Mouse (Mus musculus) CD4-positive helper T cell, adult 2 months (primary cell): ENCODE measurements around the gene Map2k1.
A peak's percentile ranks its signal among the peaks of the same experiment; 100 is the strongest.
"Not testable (repeated sequence)": the region's sequence is repeated elsewhere in the genome, so short reads cannot be mapped to it uniquely, and the experiment has no call there.

Experiments used
- DNase-seq: peaks from one replicate; pipeline ENCODE4 v3.0.0-alpha.2; 2012; ENCODE audit warnings: low read depth, missing footprints, low spot score

The Map2k1 gene

GRCm38 (mm10) chr9:64253021-64253904, at the start of gene Map2k1:
Gene Map2k1 (minus strand): TSS chr9:64253631.
- peak; percentile 98 for DNase-seq

- DNase-seq: not testable (repeated sequence)
These were observed 49.7 kb upstream of the Map2k1 start for GRCm38 (mm10) chr9:64303086-64303485.

GRCm38 (mm10) chr9:64282404-64282987, 29.1 kb upstream of the Map2k1 start:
- no peak for DNase-seq

- DNase-seq: no peak
These were observed 28.3 kb upstream of the Map2k1 start for GRCm38 (mm10) chr9:64281781-64282178.

DNA sequence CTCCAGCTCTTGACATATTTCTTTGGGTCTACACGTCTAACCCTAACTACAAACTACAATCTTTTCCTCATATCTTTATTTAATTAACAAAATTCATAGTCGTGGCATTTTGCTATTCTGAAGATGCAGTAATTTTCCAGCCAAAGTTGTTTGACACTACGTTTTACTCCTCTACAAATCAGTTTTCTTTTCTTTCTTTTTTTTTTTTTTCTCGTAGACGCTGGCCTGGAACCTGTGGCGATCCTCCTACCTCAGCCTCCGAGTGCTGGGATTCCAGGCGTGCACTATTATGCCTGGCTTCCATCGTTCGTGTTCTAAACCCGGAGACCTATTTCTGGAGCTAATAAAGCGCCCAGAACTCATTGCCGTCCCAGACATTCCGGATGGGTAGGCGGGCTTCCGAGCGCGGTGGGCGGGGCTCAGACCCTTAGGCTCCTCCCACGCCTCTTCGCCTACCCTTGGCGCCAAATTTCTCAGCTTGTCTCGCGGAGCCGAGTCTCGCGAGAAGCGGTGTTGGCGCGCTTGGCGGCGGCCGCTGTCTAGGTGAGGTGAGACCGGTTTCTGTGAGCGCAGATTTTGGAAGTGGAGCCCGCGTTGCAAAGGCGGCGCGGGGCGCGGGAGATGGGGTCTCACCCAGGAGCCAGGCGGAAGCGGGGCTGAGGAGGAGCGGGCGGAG, 27.8 kb upstream of the Map2k1 start, which contains the start of gene Tipin:
Gene Tipin, plus strand, starts transcription at position 477 of the 676 bp plus-strand sequence.
- DNase-seq: peak; percentile 96

GRCm38 (mm10) chr9:64278665-64279310, 25.4 kb upstream of the Map2k1 start:
- no peak for DNase-seq

DNA sequence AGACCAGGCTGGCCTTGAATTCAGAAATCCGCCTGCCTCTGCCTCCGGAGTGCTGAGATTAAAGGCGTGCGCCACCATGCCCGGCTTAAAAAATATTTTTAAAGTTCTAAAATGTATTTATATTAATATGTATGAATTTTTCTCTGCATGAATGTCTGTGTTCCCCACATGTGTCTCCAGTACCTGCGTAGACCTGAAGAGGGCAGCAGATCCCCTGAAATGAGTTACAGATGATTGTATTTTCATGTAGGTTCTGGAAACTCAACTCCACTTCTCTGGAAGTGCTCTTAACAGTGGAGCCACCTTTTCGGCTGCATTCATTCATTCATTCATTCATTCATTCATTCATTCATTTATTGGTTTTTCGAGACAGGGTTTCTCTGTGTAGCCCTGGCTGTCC, 24.3 kb upstream of the Map2k1 start:
- peak; percentile 77 for DNase-seq

DNA sequence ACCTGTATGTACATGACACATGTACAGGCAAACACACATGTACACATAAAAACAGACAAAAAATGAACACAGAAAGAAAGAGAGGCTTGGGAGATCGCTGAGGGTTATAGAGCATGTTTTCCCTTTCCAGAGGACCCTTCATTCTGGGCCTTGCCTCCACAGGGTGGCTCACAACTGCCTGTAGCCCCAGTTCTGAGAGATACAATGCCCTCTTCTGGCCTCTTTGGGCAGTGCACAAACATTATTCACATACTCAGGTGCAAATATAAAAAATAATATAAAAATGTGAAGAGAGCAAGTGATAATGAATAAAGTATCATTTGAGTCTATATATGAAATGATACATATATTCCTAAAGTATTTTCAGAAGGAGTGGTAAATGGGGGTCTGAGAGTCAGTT, 21.5 kb upstream of the Map2k1 start:
- DNase-seq: no peak

GRCm38 (mm10) chr9:64274291-64274690, 20.9 kb upstream of the Map2k1 start:
- no peak for DNase-seq

DNA sequence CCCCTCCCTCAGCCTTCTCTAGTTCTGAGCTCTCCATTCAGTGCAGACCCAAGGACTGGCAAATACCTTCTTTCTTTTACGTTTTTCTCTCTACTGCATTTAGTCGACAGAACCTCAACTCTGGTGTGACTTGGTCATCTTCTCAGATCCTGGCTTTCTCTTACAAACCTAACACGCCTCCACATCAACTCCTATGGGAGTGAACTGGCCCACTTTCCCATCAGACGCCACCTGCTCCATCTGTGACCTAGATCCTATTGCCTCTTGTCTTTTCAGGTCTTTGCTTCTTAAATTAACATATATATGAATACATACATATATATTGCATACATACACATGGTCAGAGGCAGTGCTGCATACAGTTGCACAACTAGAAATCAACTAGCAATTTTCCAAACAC, 20.3 kb upstream of the Map2k1 start:
- DNase-seq: no peak

GRCm38 (mm10) chr9:64272611-64273010, 19.2 kb upstream of the Map2k1 start:
- DNase-seq: peak; percentile 49

DNA sequence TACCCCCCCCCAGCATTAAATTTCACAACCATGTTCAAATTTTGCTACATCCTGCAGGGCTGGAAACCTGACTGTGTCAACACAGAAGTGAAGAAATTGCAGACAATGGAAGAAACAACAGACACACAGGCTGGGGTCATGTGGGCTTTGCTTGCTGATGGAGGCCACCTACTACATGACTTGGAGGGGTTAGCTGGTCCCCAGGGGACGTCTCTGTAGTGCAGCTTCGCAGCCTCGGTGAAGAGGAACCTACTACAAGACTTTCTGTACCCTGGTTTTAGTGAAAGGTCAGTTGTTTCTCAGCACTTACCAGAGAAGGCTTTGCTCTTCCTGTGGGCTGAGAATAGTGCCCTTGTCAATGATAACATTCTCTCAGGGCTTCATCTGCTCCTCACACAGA, 17.8 kb upstream of the Map2k1 start:
- DNase-seq: no peak

GRCm38 (mm10) chr9:64268836-64269235, 15.4 kb upstream of the Map2k1 start:
- DNase-seq: not testable (repeated sequence)

GRCm38 (mm10) chr9:64268196-64268595, 14.8 kb upstream of the Map2k1 start:
- no peak for DNase-seq

DNA sequence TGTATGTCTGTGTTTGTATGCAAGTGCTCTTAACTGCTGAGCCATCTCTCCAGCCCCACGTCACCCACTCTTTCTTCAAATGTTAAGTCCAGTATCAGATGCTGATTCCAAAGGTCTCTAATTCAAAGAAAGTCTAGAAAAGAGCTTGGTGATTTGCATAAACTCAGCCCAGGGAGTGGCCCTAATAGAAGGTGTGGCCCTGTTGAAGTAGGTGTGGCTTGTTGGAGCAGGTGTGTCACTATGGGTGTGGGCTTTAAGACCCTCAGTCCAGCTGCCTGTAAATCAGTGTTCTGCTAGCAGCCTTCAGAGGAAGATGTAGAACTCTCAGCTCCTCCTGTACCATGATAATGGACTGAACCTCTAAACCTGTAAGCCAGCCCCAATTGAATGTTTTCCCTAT, 13.8 kb upstream of the Map2k1 start:
- no peak for DNase-seq

- no peak for DNase-seq
These were observed 11.4 kb upstream of the Map2k1 start for GRCm38 (mm10) chr9:64264813-64265212.

DNA sequence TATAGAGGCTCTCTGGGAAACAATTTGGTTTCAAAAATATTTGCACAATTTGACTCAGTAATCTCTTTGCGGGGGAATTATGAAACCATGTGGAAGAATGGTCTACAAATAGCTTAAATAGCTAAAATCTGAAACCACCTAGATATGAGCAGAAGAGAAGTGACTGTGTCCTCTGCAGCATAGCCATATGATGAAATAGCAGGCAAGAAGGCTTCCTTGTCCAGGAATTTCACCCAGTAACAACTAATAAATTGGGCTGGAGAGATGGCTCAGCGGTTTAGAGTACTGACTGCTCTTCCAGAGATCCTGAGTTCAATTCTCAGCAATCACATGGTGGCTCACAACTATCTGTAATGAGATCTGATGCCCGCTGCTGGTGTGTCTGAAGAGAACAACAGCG, 7.6 kb upstream of the Map2k1 start:
- no peak for DNase-seq

DNA sequence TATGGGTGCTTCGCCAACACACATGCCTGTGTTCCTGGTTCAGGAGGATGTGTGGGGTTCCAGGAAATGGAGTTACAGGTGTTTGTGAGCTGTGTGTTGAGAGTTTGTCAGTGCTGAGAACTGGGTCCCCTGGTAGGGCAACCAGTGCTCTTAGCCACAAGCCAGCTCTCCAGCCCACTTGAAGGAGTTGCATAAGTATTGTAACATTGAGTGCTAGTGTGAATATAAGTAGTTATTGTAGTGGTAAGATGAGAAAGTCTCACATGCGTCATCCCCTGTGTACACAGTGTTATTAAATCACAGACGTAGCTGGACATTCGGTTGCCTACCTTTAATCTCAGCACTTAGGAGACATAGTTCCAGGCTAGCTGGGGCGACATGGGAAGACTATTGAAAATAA, 6.5 kb upstream of the Map2k1 start:
- DNase-seq: no peak

DNA sequence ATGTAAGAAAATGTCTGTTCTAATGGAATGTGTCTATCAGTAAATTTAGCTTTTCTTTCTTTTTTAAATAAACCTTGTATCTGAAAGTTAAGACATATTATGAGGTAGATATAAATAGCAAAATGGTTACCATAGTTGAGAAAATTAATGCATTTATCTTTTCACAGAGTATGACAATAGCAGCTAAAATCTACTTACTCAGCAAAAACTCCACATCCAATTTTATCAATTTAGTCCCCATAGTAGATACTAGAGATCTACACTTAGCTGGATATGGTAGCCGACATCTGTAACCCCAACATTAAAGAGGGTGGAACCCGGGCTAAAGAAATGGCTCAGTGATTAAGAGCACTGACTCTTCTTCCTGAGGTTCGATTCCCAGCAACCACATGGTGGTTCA, 2.8 kb upstream of the Map2k1 start:
- no peak for DNase-seq

DNA sequence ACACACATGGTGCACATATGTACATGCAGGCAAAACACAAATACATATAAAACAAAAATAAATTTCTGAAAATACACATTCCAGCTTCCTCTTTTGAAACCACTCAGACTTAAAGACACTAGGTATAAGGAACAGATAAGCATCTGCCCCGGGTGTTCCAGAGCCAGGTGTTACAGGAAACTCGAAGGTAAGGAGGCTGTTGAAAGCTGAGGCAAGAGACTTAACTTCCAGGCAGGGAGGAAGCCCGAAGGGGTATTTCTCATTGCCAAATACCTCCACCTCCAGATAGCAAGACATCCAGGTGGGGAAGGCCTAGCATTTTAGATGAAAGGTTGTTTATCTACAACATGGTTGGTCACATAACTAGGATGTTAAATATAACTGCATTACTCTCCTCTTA, 2.0 kb upstream of the Map2k1 start:
- DNase-seq: no peak

- DNase-seq: no peak
These were observed 825 bp downstream of the Map2k1 start for GRCm38 (mm10) chr9:64252591-64253020.
